Comparison of ENCODE assay signal across 6 mouse cellular contexts in the genomic region with DNA sequence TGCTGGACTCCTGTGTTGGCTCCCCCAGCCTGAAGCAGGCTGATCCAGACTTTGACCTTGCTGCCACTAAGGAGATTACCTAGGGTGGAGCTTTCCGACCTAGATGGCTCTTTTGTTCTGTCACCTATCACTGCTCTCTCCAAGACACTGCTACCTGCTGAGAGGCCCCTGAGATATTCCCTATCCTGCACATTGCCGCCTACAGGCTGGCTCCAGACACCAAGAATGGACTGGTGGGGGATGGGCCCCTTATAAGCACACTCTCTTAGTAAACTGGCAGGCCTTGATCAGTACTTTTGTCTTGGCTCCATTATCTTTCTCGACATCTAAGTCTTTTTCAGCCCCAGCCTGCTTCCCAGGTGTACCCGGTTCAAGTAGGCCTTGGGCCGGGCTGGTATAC.
DNase-seq lines count a peak whose midpoint lies in the region; ATAC-seq lines count a peak whose summit lies in the region.
"Not testable (repeated sequence)": the region's sequence is repeated elsewhere in the genome, so short reads cannot be mapped to it uniquely, and the experiment has no call there.

No protein-coding gene starts in this region.

- not testable (repeated sequence) for H3K4me1 ChIP-seq in intestine, embryonic 14.5 days (replicated peaks; ENCODE audit: control insufficient read depth, insufficient read depth, low read length); intestine, embryonic 16.5 days (ENCODE audit: control insufficient read depth, insufficient read depth, low read length)

- peak; percentile 92 for DNase-seq in ES-CJ7 (ENCODE audit: low read depth, low spot score)
- peak; percentile 92 for DNase-seq in R1 (ENCODE audit: low read depth, low spot score)
- DNase-seq in ZHBTc4 (ENCODE audit: low read depth, low spot score): peak; percentile 93
- not testable (repeated sequence) for DNase-seq in intestine, embryonic 14.5 days (ENCODE audit: low spot score)

- not testable (repeated sequence) for H3K27me3 ChIP-seq in intestine, embryonic 14.5 days (replicated peaks; ENCODE audit: control insufficient read depth, insufficient read depth, low read length); intestine, embryonic 16.5 days (replicated peaks; ENCODE audit: control insufficient read depth, insufficient read depth, low read length)

- not testable (repeated sequence) for H3K36me3 ChIP-seq in intestine, embryonic 14.5 days (ENCODE audit: control insufficient read depth, insufficient read depth, low read length); intestine, embryonic 16.5 days (ENCODE audit: control insufficient read depth, insufficient read depth, low read length); macrophage (ENCODE audit: inconsistent target)

- not testable (repeated sequence) for H3K79me2 ChIP-seq in macrophage (ENCODE audit: inconsistent target)

- 73% methylated on average over 5 of the region's 5 CpGs for WGBS in intestine, embryonic 14.5 days
- 60% methylated on average over 5 of the region's 5 CpGs for WGBS in intestine, embryonic 16.5 days
- 93% methylated on average over 5 of the region's 5 CpGs for WGBS in macrophage (ENCODE audit: missing documents)

- not testable (repeated sequence) for H3K9ac ChIP-seq in intestine, embryonic 14.5 days (ENCODE audit: low read length); intestine, embryonic 16.5 days (ENCODE audit: low read depth, low read length)

- peak; percentile 60; the same call in 1 of the 2 replicates for ATAC-seq in intestine, embryonic 14.5 days (replicated peaks; ENCODE audit: low FRiP score, low TSS enrichment, low read depth)
- peak; percentile 91 for ATAC-seq in intestine, embryonic 16.5 days

- H3K4me2 ChIP-seq in intestine, embryonic 14.5 days (ENCODE audit: low read length); intestine, embryonic 16.5 days (ENCODE audit: low read depth, low read length): not testable (repeated sequence)

- not testable (repeated sequence) for H3K27ac ChIP-seq in intestine, embryonic 14.5 days (ENCODE audit: low read depth)
- peak overlapping the region; percentile 28; the same call in 1 of the 2 replicates for H3K27ac ChIP-seq in intestine, embryonic 16.5 days (ENCODE audit: low read length)
- peak overlapping the region; percentile 61 for H3K27ac ChIP-seq in macrophage

- not testable (repeated sequence) for H3K9me3 ChIP-seq in intestine, embryonic 14.5 days (ENCODE audit: control insufficient read depth, low read length); intestine, embryonic 16.5 days (ENCODE audit: control insufficient read depth, low read length)

- H3K4me3 ChIP-seq in intestine, embryonic 14.5 days (ENCODE audit: low read depth, low read length); intestine, embryonic 16.5 days (ENCODE audit: low read length); macrophage (ENCODE audit: inconsistent target): not testable (repeated sequence)
